Mouse (Mus musculus) layer of hippocampus, postnatal 25 days (tissue): ENCODE data around the gene Stard7. TPM values are rescaled to one million over a fixed set of nuclear protein-coding genes. Genes with fewer than 3 reads are reported as not detected.
"Not testable (repeated sequence)": the region's sequence is repeated elsewhere in the genome, so short reads cannot be mapped to it uniquely, and the experiment has no call there.

Source experiments
- DNase-seq, 2 experiments: peaks; one replicate each; pipeline ENCODE4 v3.0.0; 2022; ENCODE audit warnings: mixed read lengths in 2 of 2, low spot score in 1 of 2; ENCODE audit errors: extremely low spot score in 1 of 2
- total RNA-seq, 2 experiments: library from RNA; stranded (reverse); gene quantifications; 2 replicates each; pipeline ENCODE4 v1.2.3; 2021

Stard7 gene
- total RNA-seq: 100 to 1,000 TPM; 110 to 114 TPM

DNA sequence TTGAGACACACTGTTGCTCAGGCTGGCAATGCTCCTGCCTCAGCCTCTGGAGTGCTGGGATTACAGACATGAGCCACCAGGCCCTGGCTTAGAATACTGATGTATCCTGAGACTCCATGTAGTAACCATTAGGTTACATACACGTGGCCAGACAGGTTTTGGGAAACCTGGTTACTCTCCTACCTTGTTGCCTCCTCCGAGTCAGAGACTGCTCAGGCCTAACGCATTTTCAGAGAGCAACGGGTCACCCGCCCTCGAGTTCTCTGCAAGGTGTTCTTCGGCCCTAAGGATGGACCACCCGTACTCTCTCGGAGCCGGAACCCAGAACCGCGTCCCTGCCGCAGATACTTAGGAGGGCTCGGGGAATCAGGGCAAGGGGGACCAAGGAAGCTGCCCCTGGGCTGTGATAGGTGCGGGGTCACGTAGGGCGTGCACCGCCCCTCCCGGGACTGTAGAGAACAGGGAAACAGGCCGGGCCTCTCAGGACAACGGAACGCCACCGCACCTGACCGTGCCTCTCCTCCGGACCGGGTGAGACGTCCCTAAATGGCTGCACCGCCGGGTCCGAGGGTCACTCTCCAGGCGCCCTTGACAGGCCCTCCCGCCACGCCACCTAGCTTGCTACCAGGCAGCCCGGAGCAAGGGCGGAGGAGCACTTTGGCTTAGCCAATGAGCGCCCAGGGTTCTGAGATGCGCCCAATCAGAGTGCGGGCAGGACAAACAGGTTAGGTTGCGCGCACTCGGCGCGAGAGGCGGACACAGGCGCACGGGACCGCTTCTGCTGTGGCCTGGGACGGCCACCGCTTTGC is at the start of gene Stard7:
Gene Stard7 (plus strand): TSS at position 728 of the 809 bp plus-strand sequence.
- DNase-seq: peak in 1 of 2 experiments; percentile 79

DNA sequence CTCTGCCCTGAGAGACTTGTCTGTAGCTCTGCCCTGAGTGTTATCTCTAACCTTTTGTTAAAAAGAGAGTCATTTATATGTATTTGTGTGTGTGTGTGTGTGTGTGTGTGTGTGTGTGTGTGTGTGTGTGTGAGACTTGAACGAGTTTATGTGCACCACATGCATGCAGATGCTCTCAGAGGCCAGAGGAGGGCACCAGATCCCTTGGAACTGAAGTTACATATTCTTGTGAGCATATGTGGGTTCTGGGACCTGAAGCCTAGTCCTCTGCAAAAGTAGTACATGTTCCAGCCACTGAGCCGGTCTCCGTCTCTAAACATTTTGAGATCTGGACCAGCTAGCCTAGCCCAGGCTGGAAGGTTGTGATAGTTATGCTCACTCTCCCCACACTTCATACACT is 44.8 kb upstream of the Stard7 start:
- DNase-seq: no peak

- DNase-seq: no peak
These were observed 32.0 kb upstream of the Stard7 start for GRCm38 (mm10) chr2:127237897-127238610.

DNA sequence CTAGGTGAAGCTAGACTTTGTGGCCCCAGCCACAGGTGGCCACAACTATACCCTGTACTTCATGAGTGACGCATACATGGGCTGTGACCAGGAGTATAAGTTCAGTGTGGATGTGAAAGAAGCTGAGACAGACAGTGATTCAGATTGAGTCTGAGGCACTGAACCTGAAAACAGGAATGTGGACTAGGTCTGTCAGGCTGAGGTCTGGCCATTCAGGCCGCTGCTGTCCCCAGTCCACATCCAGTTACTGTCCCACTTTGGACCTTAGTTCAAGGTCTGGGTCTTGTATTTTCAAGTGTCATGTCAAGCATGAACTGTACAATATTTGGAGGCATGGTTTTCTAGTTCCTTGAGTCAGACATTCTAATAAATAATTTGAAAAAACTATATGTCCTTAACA is 30.0 kb upstream of the Stard7 start:
- no peak for DNase-seq

- peak; percentile 89 to 90 for DNase-seq
These were observed 22.3 kb upstream of the Stard7 start, which contains the start of the genes Ciao1 and Tmem127 for GRCm38 (mm10) chr2:127247592-127248333. Gene Ciao1, minus strand, starts transcription at chr2:127247816. Gene Tmem127, plus strand, starts transcription at chr2:127247908.

- DNase-seq: peak in 1 of 2 experiments; percentile 33
These were observed 21.5 kb upstream of the Stard7 start for GRCm38 (mm10) chr2:127248334-127249004.

- DNase-seq: no peak
These were observed 19.6 kb upstream of the Stard7 start for GRCm38 (mm10) chr2:127250291-127251008.

GRCm38 (mm10) chr2:127251457-127251856 is 18.6 kb upstream of the Stard7 start:
- DNase-seq: no peak

DNA sequence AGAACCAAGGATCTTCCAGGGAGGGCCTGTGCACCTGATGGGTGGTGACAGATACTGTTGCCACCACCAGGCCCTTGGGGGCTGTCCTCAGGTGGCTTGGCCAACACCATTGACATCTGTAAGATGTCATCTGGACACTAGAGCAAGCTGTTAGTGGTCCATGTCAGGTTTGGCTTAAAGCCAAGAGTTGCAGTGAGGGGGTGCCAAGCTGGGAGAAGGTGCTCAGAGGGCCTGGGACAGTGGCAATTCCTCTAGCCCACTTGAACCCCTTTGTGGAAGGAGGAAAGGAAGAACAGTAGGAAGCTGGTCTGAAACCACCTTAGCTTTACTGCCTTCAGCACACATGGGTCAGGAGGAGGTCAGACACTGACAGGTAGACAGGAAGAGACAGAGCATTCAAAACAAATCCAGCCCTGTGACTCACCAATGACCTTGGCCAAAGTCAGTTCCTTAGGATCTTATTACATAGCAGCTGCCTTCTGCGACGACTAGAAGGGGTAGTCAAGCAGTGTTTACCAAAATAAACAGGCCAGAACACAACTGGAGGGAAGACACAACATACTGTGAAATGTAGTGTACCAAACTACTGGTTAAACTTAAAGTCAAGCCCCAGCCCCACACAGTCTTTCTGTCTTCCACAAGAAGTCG is 18.0 kb upstream of the Stard7 start:
- DNase-seq: no peak

DNA sequence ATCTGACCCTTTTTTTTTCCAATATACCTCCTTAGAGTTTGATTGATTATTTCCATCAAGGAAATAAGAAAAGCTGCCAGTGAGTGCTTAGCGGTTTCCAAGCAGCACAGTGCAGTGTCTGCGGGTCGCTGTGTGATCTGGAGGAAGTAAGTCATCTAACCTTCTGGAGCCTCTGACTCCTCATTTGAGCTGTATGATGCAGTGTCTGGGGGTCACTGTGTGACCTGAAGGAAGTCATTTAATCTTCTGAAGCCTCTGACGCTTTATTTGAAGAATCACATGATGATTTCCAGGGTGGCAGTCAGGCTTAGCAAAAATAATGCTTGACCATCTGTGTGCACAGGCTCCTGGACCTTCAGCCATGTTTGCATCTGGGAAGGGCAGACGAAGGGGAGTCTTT is 17.2 kb upstream of the Stard7 start:
- no peak for DNase-seq

GRCm38 (mm10) chr2:127254604-127255134 is 15.3 kb upstream of the Stard7 start:
- DNase-seq: no peak

DNA sequence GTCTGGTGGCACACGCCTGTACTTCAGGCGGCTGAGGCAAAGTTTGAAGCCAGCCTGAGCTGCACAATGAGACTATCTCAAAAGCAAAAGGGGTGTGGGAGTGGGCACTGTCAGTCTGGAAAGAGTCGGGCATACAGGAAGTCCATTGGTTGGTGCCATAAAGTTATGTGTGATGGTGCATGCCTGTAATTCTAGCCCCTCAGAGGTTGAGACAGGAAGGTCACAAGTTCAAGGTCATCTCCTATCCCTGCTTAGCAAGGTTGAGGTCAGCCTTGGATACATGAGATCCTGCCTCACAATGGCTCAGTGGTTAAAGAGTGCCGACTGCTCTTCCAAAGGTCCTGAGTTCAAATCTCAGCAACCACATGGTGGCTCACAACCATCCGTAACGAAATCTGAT is 14.7 kb upstream of the Stard7 start:
- DNase-seq: no peak

DNA sequence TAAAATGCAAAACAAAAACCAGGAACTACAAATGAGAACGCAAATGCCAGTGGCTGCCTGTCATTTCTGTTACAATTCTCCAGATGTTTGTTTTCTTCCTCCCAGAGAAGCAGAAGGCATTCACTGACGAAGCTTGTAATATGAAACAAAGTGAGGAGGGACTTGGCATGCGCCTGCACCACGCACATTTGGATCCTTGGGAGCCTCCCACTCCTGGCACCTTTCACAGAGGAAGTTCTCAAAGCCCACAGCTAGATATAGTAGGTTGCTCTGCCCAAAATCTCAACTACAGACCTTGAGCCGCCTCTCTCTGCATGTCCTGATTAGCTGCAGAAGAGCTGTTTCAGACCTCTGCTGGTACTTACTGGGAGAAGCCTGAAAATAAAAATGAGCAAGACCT is 10.7 kb upstream of the Stard7 start:
- no peak for DNase-seq

DNA sequence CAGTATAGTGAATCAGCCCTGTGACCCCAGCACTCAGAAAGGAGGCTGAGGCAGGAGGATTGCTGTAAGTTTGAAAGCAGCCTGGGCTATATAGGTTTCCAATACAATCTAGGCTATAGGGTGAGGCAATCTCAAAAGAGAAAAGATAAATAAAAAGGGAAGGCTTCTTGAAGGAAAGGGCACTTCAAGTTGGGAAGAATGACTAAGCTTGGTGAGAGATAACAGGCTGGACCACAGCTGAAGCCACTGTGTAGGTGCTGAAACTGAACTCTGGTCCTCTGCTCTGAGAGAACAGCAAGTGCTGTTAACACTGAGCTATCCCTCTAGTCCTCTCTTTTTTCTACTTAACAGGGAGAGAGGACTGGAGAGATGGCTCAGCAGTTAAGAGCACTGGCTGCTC is 7.5 kb upstream of the Stard7 start:
- no peak for DNase-seq

DNA sequence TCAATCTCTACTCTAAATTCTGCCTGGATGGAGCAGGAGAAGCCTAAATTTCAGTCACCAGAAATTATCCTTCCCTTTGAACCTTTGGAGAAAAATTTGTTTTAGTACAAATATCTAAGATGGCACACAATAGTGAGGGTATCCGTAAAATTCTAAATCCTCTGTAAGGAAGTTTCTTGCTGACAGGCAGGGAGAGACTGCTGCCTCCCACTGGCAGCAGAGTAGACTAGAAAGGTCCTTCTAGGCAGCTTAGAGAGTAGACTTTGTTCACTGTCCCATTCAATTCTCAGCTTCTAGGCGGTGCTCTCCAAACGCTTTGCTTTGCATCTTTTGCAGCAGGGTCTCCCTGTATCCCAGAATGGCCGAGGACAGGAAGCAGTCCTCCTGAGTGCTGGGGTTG is 2.2 kb upstream of the Stard7 start:
- no peak for DNase-seq

DNA sequence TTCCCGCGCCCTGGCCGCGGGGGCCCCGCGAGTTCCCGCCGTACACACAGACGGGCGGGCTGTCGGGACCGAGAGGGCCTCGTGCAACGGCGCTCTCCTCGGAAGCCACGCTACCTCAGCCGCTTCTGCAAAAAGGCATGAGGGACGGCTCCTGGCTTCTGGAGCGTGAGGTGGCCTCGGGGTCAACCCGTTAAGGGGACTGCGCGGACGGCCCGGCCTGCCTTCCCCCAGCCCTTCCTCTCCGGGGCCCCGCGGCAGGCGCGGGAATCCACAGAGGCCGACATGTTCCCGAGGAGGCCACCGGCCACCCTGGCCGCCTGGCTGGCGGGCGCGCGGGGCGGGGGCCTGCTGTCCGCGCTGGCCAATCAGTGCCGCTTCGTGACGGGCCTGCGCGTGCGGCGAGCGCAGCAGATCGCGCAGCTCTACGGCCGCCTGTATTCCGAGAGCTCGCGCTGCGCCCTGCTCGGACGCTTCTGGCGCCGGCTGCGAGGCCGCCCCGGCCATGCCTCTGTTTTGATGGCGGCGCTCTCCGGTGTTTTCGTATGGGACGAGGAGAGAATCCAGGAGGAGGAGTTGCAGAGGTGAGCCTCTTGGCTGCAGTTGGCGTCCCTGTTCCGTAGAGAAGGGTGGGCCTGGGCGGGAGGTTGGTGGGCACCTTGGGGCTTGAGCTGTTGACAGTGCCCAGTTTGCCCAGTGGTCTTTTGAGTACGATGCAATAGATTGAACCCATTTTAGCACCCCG is 453 bp downstream of the Stard7 start:
- peak; percentile 62 to 85 for DNase-seq

DNA sequence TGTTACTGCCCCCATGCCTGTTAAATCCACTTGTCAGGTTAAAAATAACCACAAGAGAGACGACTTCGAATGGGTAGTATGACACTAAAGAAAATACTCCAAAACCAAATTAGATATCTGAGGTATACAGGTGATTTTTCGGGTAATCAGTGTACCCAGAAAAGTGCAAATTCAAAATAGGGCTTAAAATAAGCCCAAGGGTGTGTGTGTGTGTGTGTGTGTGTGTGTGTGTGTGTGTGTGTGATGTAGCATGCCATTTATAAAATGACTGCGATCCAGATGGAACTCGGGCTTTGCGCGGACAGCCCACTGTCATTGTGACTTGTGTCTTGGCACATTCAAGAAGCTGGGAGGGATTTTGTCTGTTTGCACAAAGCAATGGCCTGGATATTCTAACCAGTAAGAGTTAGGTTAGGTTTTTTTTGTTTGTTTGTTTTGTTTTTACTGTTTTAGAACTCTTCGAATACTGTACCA is 1.1 kb downstream of the Stard7 start:
- no peak for DNase-seq

DNA sequence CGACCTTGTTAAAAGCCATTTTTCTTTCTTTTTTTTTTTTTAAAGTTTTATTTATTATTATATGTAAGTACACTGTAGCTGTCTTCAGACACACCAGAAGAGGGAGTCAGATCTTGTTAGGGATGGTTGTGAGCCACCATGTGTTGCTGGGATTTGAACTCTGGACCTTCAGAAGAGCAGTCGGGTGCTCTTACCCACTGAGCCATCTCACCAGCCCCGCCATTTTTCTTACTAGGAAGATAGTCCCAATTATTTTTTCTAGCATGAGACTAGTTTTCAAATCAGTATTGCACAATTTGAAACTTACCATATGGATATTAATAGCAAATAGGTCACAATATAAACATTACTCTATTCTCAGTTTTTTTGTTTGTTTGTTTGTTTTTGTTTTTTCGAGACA is 2.0 kb downstream of the Stard7 start:
- not testable (repeated sequence) for DNase-seq
